Comparison of ENCODE assay signal across 22 mouse cellular contexts in genomic region chr11:43698621-43699020, GRCm38 (mm10). TPM values are rescaled to one million over a fixed set of nuclear protein-coding genes. Genes with fewer than 3 reads are reported as not detected.
A peak's percentile ranks its signal among the peaks of the same experiment; 100 is the strongest.
DNase-seq lines count a peak whose midpoint lies in the region; ATAC-seq and TF ChIP-seq lines count a peak whose summit lies in the region.
"Had no signal": no experiment of that assay in that cellular context is flagged by ENCODE, and none has a peak within 500 bp of the region (broad histone marks: within the 10 kb centered on the region; RNA-seq: fewer than 3 reads in every experiment).

No protein-coding gene starts in this region.

- WGBS in kidney, postnatal 0 days: 45% methylated on average over 5 of the region's 5 CpGs
- WGBS in kidney, embryonic 15.5 days: 52% methylated on average over 5 of the region's 5 CpGs
- WGBS in intestine, embryonic 14.5 days: 69% methylated on average over 5 of the region's 5 CpGs
- 48% methylated on average over 5 of the region's 5 CpGs for WGBS in lung, embryonic 16.5 days
- WGBS in forebrain, embryonic 15.5 days: 92% methylated on average over 5 of the region's 5 CpGs

- no peak for ATAC-seq in kidney, postnatal 0 days (replicated peaks; ENCODE audit: low FRiP score, low read depth)
- ATAC-seq in kidney, embryonic 15.5 days (replicated peaks; ENCODE audit: low FRiP score): no peak
- no peak for ATAC-seq in intestine, embryonic 14.5 days (replicated peaks; ENCODE audit: low FRiP score, low TSS enrichment, low read depth)
- ATAC-seq in lung, embryonic 16.5 days (ENCODE audit: low read depth): peak; percentile 87
- no peak for ATAC-seq in forebrain, embryonic 15.5 days (replicated peaks)
- ATAC-seq: activated CD4-positive, CD25-positive, alpha-beta regulatory T cell, adult 4 months; midbrain, embryonic 13.5 days had no signal

- peak; percentile 45 for DNase-seq in kidney, postnatal 0 days (ENCODE audit: low spot score)
- peak; percentile 12 for DNase-seq in intestine, embryonic 14.5 days (ENCODE audit: low spot score)
- no peak for DNase-seq in T-cell, adult 2 months (ENCODE audit: low spot score)
- DNase-seq in heart, adult 18-20 months: no peak
- DNase-seq: adrenal gland, adult 8-10 months; B cell, adult 2 months; cerebellum, adult 11-12 months; cerebellum, postnatal 10 days; heart, postnatal 4 days; kidney, adult 11 months; kidney, postnatal 36 days; layer of hippocampus, postnatal 36 days; thymus, adult 18-20 months; thymus, postnatal 4 days had no signal

- 0 out of 2 replicates have a peak, but pooled peaks have one; percentile 15 for TF ChIP-seq CTCF in kidney, postnatal 0 days (IDR thresholded peaks at IDR 0.05; ENCODE audit: low read depth)

- no peak overlapping the region for H3K9ac ChIP-seq in kidney, postnatal 0 days (ENCODE audit: low read depth, low read length)
- H3K9ac ChIP-seq in kidney, embryonic 15.5 days: no peak overlapping the region
- H3K9ac ChIP-seq in intestine, embryonic 14.5 days (ENCODE audit: low read length): no peak overlapping the region
- no peak overlapping the region for H3K9ac ChIP-seq in lung, embryonic 16.5 days (ENCODE audit: low read length)
- H3K9ac ChIP-seq in forebrain, embryonic 15.5 days (replicated peaks): no peak overlapping the region
- H3K9ac ChIP-seq: hindbrain, embryonic 15.5 days; liver, embryonic 15.5 days; midbrain, embryonic 13.5 days had no signal

- no peaks in the 10 kb centered on the region for H3K27me3 ChIP-seq in kidney, postnatal 0 days (ENCODE audit: insufficient read depth, low read length)
- H3K27me3 ChIP-seq in kidney, embryonic 15.5 days: no peaks in the 10 kb centered on the region
- H3K27me3 ChIP-seq in intestine, embryonic 14.5 days (replicated peaks; ENCODE audit: control insufficient read depth, insufficient read depth, low read length): no peaks in the 10 kb centered on the region
- no peaks in the 10 kb centered on the region for H3K27me3 ChIP-seq in lung, embryonic 16.5 days (ENCODE audit: control insufficient read depth, insufficient read depth, low read depth, low read length)
- no peaks in the 10 kb centered on the region for H3K27me3 ChIP-seq in forebrain, embryonic 15.5 days
- H3K27me3 ChIP-seq: hindbrain, embryonic 15.5 days; liver, embryonic 15.5 days; midbrain, embryonic 13.5 days had no signal

- H3K36me3 ChIP-seq in kidney, postnatal 0 days (ENCODE audit: insufficient read depth, low read length): peaks cover 12% of the 10 kb centered on the region
- H3K36me3 ChIP-seq in kidney, embryonic 15.5 days: peaks cover 59% of the 10 kb centered on the region
- peaks cover 42% of the 10 kb centered on the region for H3K36me3 ChIP-seq in intestine, embryonic 14.5 days (ENCODE audit: control insufficient read depth, insufficient read depth, low read length)
- H3K36me3 ChIP-seq in lung, embryonic 16.5 days (ENCODE audit: control insufficient read depth, insufficient read depth, low read length): peaks cover 11% of the 10 kb centered on the region; the same call in 1 of the 2 replicates
- peaks cover 24% of the 10 kb centered on the region; the same call in 1 of the 2 replicates for H3K36me3 ChIP-seq in forebrain, embryonic 15.5 days

- no peak overlapping the region for H3K27ac ChIP-seq in kidney, postnatal 0 days
- no peak overlapping the region for H3K27ac ChIP-seq in kidney, embryonic 15.5 days
- H3K27ac ChIP-seq in intestine, embryonic 14.5 days (ENCODE audit: low read depth): no peak overlapping the region
- no peak overlapping the region for H3K27ac ChIP-seq in lung, embryonic 16.5 days (ENCODE audit: low read length)
- no peak overlapping the region for H3K27ac ChIP-seq in forebrain, embryonic 15.5 days (replicated peaks)
- H3K27ac ChIP-seq: heart, embryonic 10.5 days; hindbrain, embryonic 15.5 days; liver, embryonic 15.5 days; midbrain, embryonic 13.5 days had no signal

- H3K9me3 ChIP-seq in kidney, postnatal 0 days (replicated peaks; ENCODE audit: low read length): no peaks in the 10 kb centered on the region
- H3K9me3 ChIP-seq in kidney, embryonic 15.5 days (replicated peaks): no peaks in the 10 kb centered on the region
- no peaks in the 10 kb centered on the region for H3K9me3 ChIP-seq in intestine, embryonic 14.5 days (ENCODE audit: control insufficient read depth, low read length)
- no peaks in the 10 kb centered on the region for H3K9me3 ChIP-seq in lung, embryonic 16.5 days (ENCODE audit: control insufficient read depth, low read length)
- H3K9me3 ChIP-seq in forebrain, embryonic 15.5 days: no peaks in the 10 kb centered on the region
- H3K9me3 ChIP-seq: heart, embryonic 10.5 days; hindbrain, embryonic 15.5 days; liver, embryonic 15.5 days; midbrain, embryonic 13.5 days had no signal

- H3K4me2 ChIP-seq in kidney, postnatal 0 days (ENCODE audit: low read length): no peak overlapping the region
- no peak overlapping the region for H3K4me2 ChIP-seq in kidney, embryonic 15.5 days
- H3K4me2 ChIP-seq in intestine, embryonic 14.5 days (ENCODE audit: low read length): no peak overlapping the region
- no peak overlapping the region for H3K4me2 ChIP-seq in lung, embryonic 16.5 days (ENCODE audit: low read depth, low read length)
- no peak overlapping the region for H3K4me2 ChIP-seq in forebrain, embryonic 15.5 days (replicated peaks)
- H3K4me2 ChIP-seq: hindbrain, embryonic 15.5 days; liver, embryonic 15.5 days; midbrain, embryonic 13.5 days had no signal

- H3K4me1 ChIP-seq in kidney, postnatal 0 days (replicated peaks; ENCODE audit: insufficient read depth, low read length): no peaks in the 10 kb centered on the region
- peaks cover 7% of the 10 kb centered on the region for H3K4me1 ChIP-seq in kidney, embryonic 15.5 days
- no peaks in the 10 kb centered on the region for H3K4me1 ChIP-seq in intestine, embryonic 14.5 days (replicated peaks; ENCODE audit: control insufficient read depth, insufficient read depth, low read length)
- peaks cover 6% of the 10 kb centered on the region; the same call in 1 of the 2 replicates for H3K4me1 ChIP-seq in lung, embryonic 16.5 days (replicated peaks; ENCODE audit: control insufficient read depth, insufficient read depth, low read length)
- H3K4me1 ChIP-seq in forebrain, embryonic 15.5 days: no peaks in the 10 kb centered on the region
- H3K4me1 ChIP-seq: heart, embryonic 10.5 days; hindbrain, embryonic 15.5 days had no signal

- H3K4me3 ChIP-seq in kidney, postnatal 0 days (replicated peaks; ENCODE audit: low read depth, low read length): no peak overlapping the region
- H3K4me3 ChIP-seq in kidney, embryonic 15.5 days (replicated peaks): no peak overlapping the region
- H3K4me3 ChIP-seq in intestine, embryonic 14.5 days (ENCODE audit: low read depth, low read length): no peak overlapping the region
- no peak overlapping the region for H3K4me3 ChIP-seq in lung, embryonic 16.5 days (ENCODE audit: low read length)
- H3K4me3 ChIP-seq in forebrain, embryonic 15.5 days: no peak overlapping the region
- H3K4me3 ChIP-seq: heart, embryonic 10.5 days; hindbrain, embryonic 15.5 days; liver, embryonic 15.5 days; midbrain, embryonic 13.5 days had no signal

RNA-seq across cellular contexts. Expression of gene Pwwp2a, which starts 16.8 kb away (rescaled TPM):
- 23.0 and 23.2 TPM in 2 replicates for polyA plus RNA-seq in kidney, postnatal 0 days (2015; fragmentation: Nextera tagmentation; extraction: Ambion mirVana)
- 29.1 and 30.6 TPM in 2 replicates for polyA plus RNA-seq in kidney, embryonic 15.5 days (2015; fragmentation: Nextera tagmentation; extraction: Ambion mirVana)
- polyA plus RNA-seq in intestine, embryonic 14.5 days (2014; fragmentation: Nextera tagmentation; extraction: Ambion mirVana): 36.1 and 39.1 TPM in 2 replicates
- polyA plus RNA-seq in lung, embryonic 16.5 days (2015; fragmentation: Nextera tagmentation; extraction: Ambion mirVana): 11.6 and 13.3 TPM in 2 replicates
- total RNA-seq in heart, adult 18-20 months (2021): 10 to 100 TPM; 14.9 to 16.4 TPM
- 28.8 and 33.4 TPM in 2 replicates for polyA plus RNA-seq in forebrain, embryonic 15.5 days (2015; fragmentation: Nextera tagmentation; extraction: Ambion mirVana)

RNA-seq across cellular contexts. Expression of gene Ttc1, which starts 49.2 kb away (rescaled TPM):
- 77.6 and 77.8 TPM in 2 replicates for polyA plus RNA-seq in kidney, postnatal 0 days (2015; fragmentation: Nextera tagmentation; extraction: Ambion mirVana)
- polyA plus RNA-seq in kidney, embryonic 15.5 days (2015; fragmentation: Nextera tagmentation; extraction: Ambion mirVana): 74.3 and 79.1 TPM in 2 replicates
- 58.2 and 66.3 TPM in 2 replicates for polyA plus RNA-seq in intestine, embryonic 14.5 days (2014; fragmentation: Nextera tagmentation; extraction: Ambion mirVana)
- polyA plus RNA-seq in lung, embryonic 16.5 days (2015; fragmentation: Nextera tagmentation; extraction: Ambion mirVana): 57.9 and 64.6 TPM in 2 replicates
- 10 to 100 TPM; 52.1 to 59.8 TPM for total RNA-seq in heart, adult 18-20 months (2021)
- 82.1 and 83.8 TPM in 2 replicates for polyA plus RNA-seq in forebrain, embryonic 15.5 days (2015; fragmentation: Nextera tagmentation; extraction: Ambion mirVana)

Comparison
In these comparisons a context has a peak if more than half of its experiments do, and no peak if none do; other contexts are left out.
1. DNase-seq: peak in kidney, postnatal 0 days (single experiment) and intestine, embryonic 14.5 days (single experiment); none in T-cell, adult 2 months (single experiment) and heart, adult 18-20 months (0 of 2).